Mouse (Mus musculus): ENCODE results near the gene Clec4n. TPM values are rescaled to one million over a fixed set of nuclear protein-coding genes. Genes with fewer than 3 reads are reported as not detected.
"Not testable (repeated sequence)": the region's sequence is repeated elsewhere in the genome, so short reads cannot be mapped to it uniquely, and the experiment has no call there.

The Clec4n gene
- polyA plus RNA-seq, 1 experiment = 0.10 TPM

DNA sequence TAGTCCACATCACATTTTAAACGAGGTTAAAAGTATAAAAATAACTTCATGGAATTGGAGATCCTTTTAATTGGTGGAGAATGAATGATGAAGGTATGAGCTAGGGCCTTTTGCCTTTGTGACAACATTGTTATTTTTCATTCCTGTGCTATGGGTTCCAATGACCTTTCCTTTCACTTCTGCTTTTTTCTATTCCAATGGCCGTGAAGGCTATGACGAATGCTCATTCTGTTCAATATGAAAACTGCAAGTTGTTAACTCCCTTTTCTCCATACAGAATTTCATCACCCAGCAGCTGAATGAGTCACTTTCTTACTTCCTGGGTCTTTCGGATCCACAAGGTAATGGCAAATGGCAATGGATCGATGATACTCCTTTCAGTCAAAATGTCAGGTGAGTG, 14.6 kb downstream of the Clec4n start:
- Histone ChIP-seq H3K4me1 (ENCODE audit: control insufficient read depth, insufficient read depth, low read length) (no peaks in the 10 kb centered on the region), H3K27ac (ENCODE audit: insufficient read depth, low read length) (no peak overlapping the region), H3K27me3 (ENCODE audit: control insufficient read depth, insufficient read depth, low read length) (no peaks in the 10 kb centered on the region), H3K4me3 (replicated peaks; ENCODE audit: insufficient read depth, low read depth, low read length) (no peak overlapping the region)
- WGBS = 80% methylated on average over 5 of the region's 5 CpGs
- no peak for TF ChIP-seq POLR2A (IDR thresholded peaks at IDR 0.05; ENCODE audit: borderline replicate concordance, insufficient read depth, low read length)
- TF ChIP-seq CTCF (IDR thresholded peaks at IDR 0.05; ENCODE audit: borderline replicate concordance, insufficient read depth, low read depth, low read length) = no peak
- DNase-seq = no peak

DNA sequence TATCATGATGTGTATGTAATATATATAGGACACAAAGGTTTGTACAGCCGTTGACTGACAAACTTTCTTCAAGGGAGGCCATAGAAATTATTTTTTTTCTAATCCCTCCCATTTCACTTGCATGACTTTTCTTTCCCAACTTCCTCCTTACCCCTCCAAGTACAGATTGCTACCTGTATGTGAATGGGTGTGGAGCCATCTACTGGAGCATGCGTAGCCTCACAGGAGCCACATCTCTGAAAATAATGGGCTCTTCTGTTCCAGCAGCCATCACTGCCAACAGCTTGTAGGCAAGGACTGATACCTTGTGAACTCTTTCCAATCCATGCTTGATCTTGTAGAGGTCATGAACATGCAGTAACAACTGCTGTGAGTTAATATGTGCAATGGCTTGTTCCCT, 19.2 kb downstream of the Clec4n start:
- WGBS = 79% methylated on average over 2 of the region's 2 CpGs
- not testable (repeated sequence) for H3K27ac ChIP-seq (ENCODE audit: insufficient read depth, low read length); H3K27me3 ChIP-seq (ENCODE audit: control insufficient read depth, insufficient read depth, low read length); DNase-seq; H3K4me1 ChIP-seq (ENCODE audit: control insufficient read depth, insufficient read depth, low read length); H3K4me3 ChIP-seq (replicated peaks; ENCODE audit: insufficient read depth, low read depth, low read length)

DNA sequence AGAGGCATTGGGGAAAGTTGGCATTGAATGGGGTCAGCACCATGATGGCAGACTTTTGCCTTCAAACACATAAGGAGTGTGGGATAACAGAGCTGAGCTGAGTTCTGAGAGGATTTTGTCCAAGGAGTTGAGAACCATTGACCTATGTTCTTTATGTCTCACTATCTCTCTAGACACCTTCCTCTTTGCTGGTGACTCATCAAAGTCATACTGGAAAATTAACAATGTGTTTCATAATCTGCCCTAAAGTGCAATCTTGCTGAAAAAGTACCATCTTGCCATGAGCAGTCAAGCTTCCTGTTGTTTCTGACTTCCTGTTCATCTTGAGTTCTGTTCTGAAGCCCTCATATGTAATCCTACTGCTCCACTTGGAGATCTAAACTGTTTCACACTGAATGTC, 23.1 kb downstream of the Clec4n start:
- no peak overlapping the region for H3K4me3 ChIP-seq (replicated peaks; ENCODE audit: insufficient read depth, low read depth, low read length)
- no peaks in the 10 kb centered on the region for H3K4me1 ChIP-seq (ENCODE audit: control insufficient read depth, insufficient read depth, low read length)
- no peak overlapping the region for H3K27ac ChIP-seq (ENCODE audit: insufficient read depth, low read length)
- no peaks in the 10 kb centered on the region for H3K27me3 ChIP-seq (ENCODE audit: control insufficient read depth, insufficient read depth, low read length)
- DNase-seq = no peak
- TF ChIP-seq CTCF (IDR thresholded peaks at IDR 0.05; ENCODE audit: borderline replicate concordance, insufficient read depth, low read depth, low read length) = no peak
- no peak for TF ChIP-seq POLR2A (IDR thresholded peaks at IDR 0.05; ENCODE audit: borderline replicate concordance, insufficient read depth, low read length)

DNA sequence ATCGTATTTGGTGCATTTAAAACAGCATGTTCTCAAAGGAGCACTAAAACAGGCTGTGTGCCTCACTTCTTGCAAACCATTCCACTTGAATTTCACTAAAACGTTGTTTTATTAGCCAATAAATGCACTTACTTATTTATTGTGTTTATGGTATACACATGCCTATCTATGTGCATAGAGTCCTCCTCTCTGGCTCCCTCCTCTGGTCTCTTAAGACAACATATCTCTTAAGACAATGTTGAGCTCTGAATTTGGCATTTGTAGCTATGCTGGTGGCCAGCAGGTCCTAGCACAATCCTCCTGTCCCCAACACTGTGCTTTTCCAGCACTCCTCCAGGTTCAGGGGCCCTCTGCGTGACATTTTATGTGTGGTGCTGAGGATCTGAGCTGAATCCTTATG, 29.3 kb downstream of the Clec4n start:
- no peak for TF ChIP-seq CTCF (IDR thresholded peaks at IDR 0.05; ENCODE audit: borderline replicate concordance, insufficient read depth, low read depth, low read length)
- no peak for TF ChIP-seq POLR2A (IDR thresholded peaks at IDR 0.05; ENCODE audit: borderline replicate concordance, insufficient read depth, low read length)
- no peak for DNase-seq
- Histone ChIP-seq H3K27ac (ENCODE audit: insufficient read depth, low read length) (no peak overlapping the region), H3K4me1 (ENCODE audit: control insufficient read depth, insufficient read depth, low read length) (no peaks in the 10 kb centered on the region), H3K27me3 (ENCODE audit: control insufficient read depth, insufficient read depth, low read length) (no peaks in the 10 kb centered on the region), H3K4me3 (replicated peaks; ENCODE audit: insufficient read depth, low read depth, low read length) (no peak overlapping the region)
- 73% methylated on average over 3 of the region's 3 CpGs for WGBS

DNA sequence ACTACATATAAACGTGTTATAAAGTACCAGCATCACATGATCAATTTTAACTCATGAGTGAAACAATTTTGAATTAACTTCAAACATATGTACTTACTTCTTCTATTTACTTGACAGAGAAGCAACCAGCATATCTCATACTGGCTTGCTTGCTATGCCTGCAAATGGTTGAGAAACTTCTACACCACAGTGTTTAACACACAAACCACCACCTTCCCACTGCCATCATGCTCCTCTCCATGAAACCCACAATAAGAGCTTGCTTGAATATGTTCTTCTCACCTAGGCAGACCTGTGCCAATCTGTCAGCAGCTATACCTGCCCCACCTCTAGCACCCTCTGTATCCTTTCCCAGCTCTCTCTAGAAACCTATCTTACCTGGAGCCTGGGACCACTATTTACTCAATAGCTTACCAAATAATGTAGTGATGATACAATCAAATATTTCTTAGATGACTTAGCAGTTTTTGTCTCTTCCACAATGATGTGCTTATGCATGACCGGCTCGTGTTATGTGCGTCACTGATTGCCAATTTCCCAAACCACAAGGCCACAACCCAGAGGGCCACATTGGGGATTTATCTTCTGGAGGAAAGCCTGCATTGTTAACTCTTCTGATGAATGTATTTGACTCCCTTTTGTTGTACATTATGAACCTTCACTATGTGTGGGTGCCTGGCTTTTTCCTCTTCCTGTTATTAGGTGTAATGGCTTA, 30.4 kb downstream of the Clec4n start:
- TF ChIP-seq POLR2A (IDR thresholded peaks at IDR 0.05; ENCODE audit: borderline replicate concordance, insufficient read depth, low read length) (no peak), CTCF (IDR thresholded peaks at IDR 0.05; ENCODE audit: borderline replicate concordance, insufficient read depth, low read depth, low read length) (no peak)
- Histone ChIP-seq H3K4me3 (replicated peaks; ENCODE audit: insufficient read depth, low read depth, low read length) (no peak overlapping the region), H3K27ac (ENCODE audit: insufficient read depth, low read length) (no peak overlapping the region), H3K27me3 (ENCODE audit: control insufficient read depth, insufficient read depth, low read length) (no peaks in the 10 kb centered on the region), H3K4me1 (ENCODE audit: control insufficient read depth, insufficient read depth, low read length) (no peaks in the 10 kb centered on the region)
- DNase-seq = no peak
- 60% methylated on average over 4 of the region's 4 CpGs for WGBS

DNA sequence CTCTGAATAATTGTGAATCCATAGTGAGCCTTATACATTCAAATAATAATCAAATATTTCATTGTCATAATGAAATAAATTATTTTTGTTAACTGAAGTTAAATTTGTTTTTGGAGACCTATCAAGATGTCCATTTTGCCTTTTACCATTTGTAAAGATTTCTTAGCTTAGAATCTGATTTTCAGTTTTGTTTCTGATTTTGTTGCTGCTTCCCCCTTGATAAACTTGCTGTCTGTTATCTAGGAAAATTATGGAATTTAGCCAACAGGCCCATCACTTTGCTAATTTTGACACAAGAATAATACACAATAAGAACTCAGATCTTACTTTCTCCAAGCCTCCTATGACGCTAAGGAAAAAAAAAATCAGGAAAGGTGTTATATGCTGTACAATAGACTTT, 31.2 kb downstream of the Clec4n start:
- no peak overlapping the region for H3K27ac ChIP-seq (ENCODE audit: insufficient read depth, low read length)
- no peak overlapping the region for H3K4me3 ChIP-seq (replicated peaks; ENCODE audit: insufficient read depth, low read depth, low read length)
- 80% methylated on average over 1 of the region's 1 CpGs for WGBS
- H3K4me1 ChIP-seq (ENCODE audit: control insufficient read depth, insufficient read depth, low read length) = no peaks in the 10 kb centered on the region
- TF ChIP-seq POLR2A (IDR thresholded peaks at IDR 0.05; ENCODE audit: borderline replicate concordance, insufficient read depth, low read length) (no peak), CTCF (IDR thresholded peaks at IDR 0.05; ENCODE audit: borderline replicate concordance, insufficient read depth, low read depth, low read length) (no peak)
- DNase-seq = no peak
- no peaks in the 10 kb centered on the region for H3K27me3 ChIP-seq (ENCODE audit: control insufficient read depth, insufficient read depth, low read length)

DNA sequence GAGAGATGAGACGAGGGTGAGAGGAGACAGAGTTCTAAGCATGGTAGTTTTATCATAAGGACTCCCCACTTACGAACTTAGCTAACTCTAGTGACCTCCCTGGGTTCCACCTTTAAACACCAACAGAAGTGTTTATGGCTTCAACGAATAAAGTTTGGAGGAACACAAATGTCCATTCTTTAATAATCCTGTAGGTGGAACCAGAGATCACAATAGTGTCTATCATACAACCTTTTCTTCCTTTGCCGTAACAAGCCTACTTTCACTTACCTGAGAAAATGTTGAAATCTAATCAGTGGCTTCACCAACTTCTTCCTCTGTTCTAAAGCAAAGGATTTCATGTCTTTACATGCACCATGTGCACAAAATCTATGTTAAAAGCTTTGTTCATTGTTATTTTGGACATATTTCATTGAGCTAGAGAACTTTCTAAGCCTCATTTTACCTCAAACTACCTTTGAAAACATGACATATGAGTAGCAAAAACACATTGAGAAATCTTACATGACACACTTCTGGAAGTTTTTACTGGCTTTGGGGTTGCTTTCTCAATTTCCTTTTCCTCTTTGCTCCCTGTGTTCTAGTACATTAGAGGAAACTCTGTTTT, 32.0 kb downstream of the Clec4n start, which contains the start of gene Clec4d:
Clec4d (plus strand) TSS at position 557 of the 607 bp plus-strand sequence.
- WGBS = 70% methylated on average over 4 of the region's 4 CpGs
- no peak within 1 kb of the TSS for H3K27ac ChIP-seq (ENCODE audit: insufficient read depth, low read length)
- no peaks in the 10 kb centered on the region for H3K4me1 ChIP-seq (ENCODE audit: control insufficient read depth, insufficient read depth, low read length)
- H3K27me3 ChIP-seq (ENCODE audit: control insufficient read depth, insufficient read depth, low read length) = no peaks in the 10 kb centered on the region
- no peak for DNase-seq
- no peak within 1 kb of the TSS for H3K4me3 ChIP-seq (replicated peaks; ENCODE audit: insufficient read depth, low read depth, low read length)
- TF ChIP-seq POLR2A (IDR thresholded peaks at IDR 0.05; ENCODE audit: borderline replicate concordance, insufficient read depth, low read length) = no peak
- no peak for TF ChIP-seq CTCF (IDR thresholded peaks at IDR 0.05; ENCODE audit: borderline replicate concordance, insufficient read depth, low read depth, low read length)

DNA sequence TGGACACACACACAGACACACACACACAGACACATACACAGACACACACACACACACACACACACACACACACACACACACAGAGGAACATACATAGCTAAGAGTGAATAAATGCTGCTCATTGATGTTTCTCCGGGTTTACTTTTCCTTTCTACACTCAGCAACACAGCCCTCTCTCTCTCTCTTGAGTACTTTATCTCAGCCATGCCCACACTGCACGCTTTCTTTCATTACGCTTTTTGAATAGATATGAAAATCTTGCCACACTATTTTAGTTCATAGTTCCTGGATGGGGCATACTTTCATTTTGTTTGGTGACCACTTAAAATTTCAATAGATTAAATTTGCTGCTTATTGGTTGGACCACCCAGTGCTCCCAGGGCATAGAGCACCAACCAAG, 34.6 kb downstream of the Clec4n start:
- Histone ChIP-seq H3K4me1 (ENCODE audit: control insufficient read depth, insufficient read depth, low read length) (no peaks in the 10 kb centered on the region), H3K27ac (ENCODE audit: insufficient read depth, low read length) (no peak overlapping the region), H3K4me3 (replicated peaks; ENCODE audit: insufficient read depth, low read depth, low read length) (no peak overlapping the region), H3K27me3 (ENCODE audit: control insufficient read depth, insufficient read depth, low read length) (no peaks in the 10 kb centered on the region)
- DNase-seq = no peak
- no peak for TF ChIP-seq CTCF (IDR thresholded peaks at IDR 0.05; ENCODE audit: borderline replicate concordance, insufficient read depth, low read depth, low read length)
- TF ChIP-seq POLR2A (IDR thresholded peaks at IDR 0.05; ENCODE audit: borderline replicate concordance, insufficient read depth, low read length) = no peak
- 85% methylated on average over 3 of the region's 3 CpGs for WGBS
